Mouse (Mus musculus) c-Kit-positive CD71-positive TER-119-negative erythroid progenitor cells, embryonic 14.5 days (primary cell): ENCODE data around the gene Mthfs.
"Not testable (repeated sequence)": the region's sequence is repeated elsewhere in the genome, so short reads cannot be mapped to it uniquely, and the experiment has no call there.

ENCODE experiments used
- DNase-seq: peaks from one replicate; pipeline ENCODE4 v3.0.0-alpha.2; 2013; ENCODE audit warnings: low read depth

Gene Mthfs

GRCm38 (mm10) chr9:89240516-89241019 lies 30.1 kb downstream of the Mthfs start:
- not testable (repeated sequence) for DNase-seq

GRCm38 (mm10) chr9:89253400-89253799 lies 42.9 kb downstream of the Mthfs start:
- DNase-seq, result no peak

GRCm38 (mm10) chr9:89256556-89257335 lies 46.3 kb downstream of the Mthfs start:
- no peak for DNase-seq

- no peak for DNase-seq
Measured at GRCm38 (mm10) chr9:89263968-89264367, 53.5 kb downstream of the Mthfs start.

- DNase-seq, result no peak
Measured at GRCm38 (mm10) chr9:89264571-89264970, 54.1 kb downstream of the Mthfs start.

- DNase-seq, result no peak
Measured at GRCm38 (mm10) chr9:89267093-89267492, 56.6 kb downstream of the Mthfs start.

- no peak for DNase-seq
Measured at GRCm38 (mm10) chr9:89267572-89267971, 57.1 kb downstream of the Mthfs start.

GRCm38 (mm10) chr9:89270376-89270775 lies 59.9 kb downstream of the Mthfs start:
- DNase-seq, result no peak

- no peak for DNase-seq
Measured at GRCm38 (mm10) chr9:89273766-89274165, 63.3 kb downstream of the Mthfs start.

GRCm38 (mm10) chr9:89278207-89278606 lies 67.7 kb downstream of the Mthfs start:
- DNase-seq, result no peak

- DNase-seq, result no peak
Measured at GRCm38 (mm10) chr9:89282374-89283068, 72.0 kb downstream of the Mthfs start.

GRCm38 (mm10) chr9:89288037-89288436 lies 77.6 kb downstream of the Mthfs start:
- no peak for DNase-seq

GRCm38 (mm10) chr9:89293364-89293763 lies 82.9 kb downstream of the Mthfs start:
- no peak for DNase-seq

GRCm38 (mm10) chr9:89294121-89294520 lies 83.6 kb downstream of the Mthfs start:
- DNase-seq, result no peak

GRCm38 (mm10) chr9:89305637-89306036 lies 95.2 kb downstream of the Mthfs start:
- no peak for DNase-seq

- DNase-seq, result no peak
Measured at GRCm38 (mm10) chr9:89308357-89309194, 98.1 kb downstream of the Mthfs start.

GRCm38 (mm10) chr9:89309195-89309535 lies 98.7 kb downstream of the Mthfs start:
- DNase-seq, result no peak

- no peak for DNase-seq
Measured at GRCm38 (mm10) chr9:89311649-89312048, 101.2 kb downstream of the Mthfs start.

GRCm38 (mm10) chr9:89373731-89374130 lies 163.3 kb downstream of the Mthfs start:
- DNase-seq, result no peak

GRCm38 (mm10) chr9:89374650-89375049 lies 164.2 kb downstream of the Mthfs start:
- DNase-seq, result no peak

- no peak for DNase-seq
Measured at GRCm38 (mm10) chr9:89403031-89403430, 192.6 kb downstream of the Mthfs start.
